ENCODE assay signal across 8 mouse cellular contexts in genomic region chr8:124284333-124284711, GRCm38 (mm10). TPM values are rescaled to one million over a fixed set of nuclear protein-coding genes. Genes with fewer than 3 reads are reported as not detected.
A peak's percentile ranks its signal among the peaks of the same experiment; 100 is the strongest.
DNase-seq lines count a peak whose midpoint lies in the region; ATAC-seq lines count a peak whose summit lies in the region.

No protein-coding gene starts in this region.

- 26% methylated on average over 6 of the region's 6 CpGs for WGBS in kidney, embryonic 16.5 days
- WGBS in forebrain, embryonic 11.5 days = 8% methylated on average over 6 of the region's 6 CpGs
- 32% methylated on average over 6 of the region's 6 CpGs for WGBS in intestine, embryonic 16.5 days

- no peak for ATAC-seq in kidney, embryonic 16.5 days (ENCODE audit: low FRiP score, low TSS enrichment)
- peak; percentile 89 for ATAC-seq in forebrain, embryonic 11.5 days (replicated peaks; ENCODE audit: low FRiP score)
- no peak for ATAC-seq in intestine, embryonic 16.5 days

- H3K4me3 ChIP-seq in kidney, embryonic 16.5 days (ENCODE audit: low read length) = no peak overlapping the region
- no peak overlapping the region for H3K4me3 ChIP-seq in forebrain, embryonic 11.5 days (ENCODE audit: low read depth, low read length)
- H3K4me3 ChIP-seq in intestine, embryonic 16.5 days (ENCODE audit: low read length) = no peak overlapping the region

- H3K9me3 ChIP-seq in kidney, embryonic 16.5 days (ENCODE audit: low read length) = no peaks in the 10 kb centered on the region
- no peaks in the 10 kb centered on the region for H3K9me3 ChIP-seq in forebrain, embryonic 11.5 days (ENCODE audit: control insufficient read depth, low read length)
- no peaks in the 10 kb centered on the region for H3K9me3 ChIP-seq in intestine, embryonic 16.5 days (ENCODE audit: control insufficient read depth, low read length)

- H3K27me3 ChIP-seq in kidney, embryonic 16.5 days (ENCODE audit: insufficient read depth, low read length) = no peaks in the 10 kb centered on the region
- H3K27me3 ChIP-seq in forebrain, embryonic 11.5 days (ENCODE audit: control insufficient read depth, insufficient read depth, low read length) = no peaks in the 10 kb centered on the region
- H3K27me3 ChIP-seq in intestine, embryonic 16.5 days (replicated peaks; ENCODE audit: control insufficient read depth, insufficient read depth, low read length) = no peaks in the 10 kb centered on the region

- H3K9ac ChIP-seq in kidney, embryonic 16.5 days (replicated peaks; ENCODE audit: low read length) = 0 out of 2 replicates have a peak overlapping the region, but pooled peaks have one; percentile 6
- H3K9ac ChIP-seq in forebrain, embryonic 11.5 days (ENCODE audit: low read length) = peak overlapping the region; percentile 47; the same call in 1 of the 2 replicates
- no peak overlapping the region for H3K9ac ChIP-seq in intestine, embryonic 16.5 days (ENCODE audit: low read depth, low read length)

- H3K4me2 ChIP-seq in kidney, embryonic 16.5 days (replicated peaks; ENCODE audit: low read depth, low read length) = no peak overlapping the region
- peak overlapping the region; percentile 13; the same call in 1 of the 2 replicates for H3K4me2 ChIP-seq in forebrain, embryonic 11.5 days (ENCODE audit: low read depth, low read length, severe bottlenecking)
- H3K4me2 ChIP-seq in intestine, embryonic 16.5 days (ENCODE audit: low read depth, low read length) = no peak overlapping the region

- peaks cover 49% of the 10 kb centered on the region for H3K4me1 ChIP-seq in kidney, embryonic 16.5 days (ENCODE audit: insufficient read depth, low read length)
- H3K4me1 ChIP-seq in forebrain, embryonic 11.5 days (replicated peaks; ENCODE audit: control insufficient read depth, insufficient read depth, low read length) = peaks cover 53% of the 10 kb centered on the region
- peaks cover 44% of the 10 kb centered on the region for H3K4me1 ChIP-seq in intestine, embryonic 16.5 days (ENCODE audit: control insufficient read depth, insufficient read depth, low read length)

- no peak for DNase-seq in kidney, postnatal 10 days
- DNase-seq in forebrain, embryonic 11.5 days (ENCODE audit: low spot score) = peak; percentile 77
- DNase-seq in retina, postnatal 1 day = peak; percentile 80
- no peak for DNase-seq in left cerebral cortex, postnatal 10 days (ENCODE audit: extremely low spot score in 1 of 2, low spot score in 2 of 2)
- no peak for DNase-seq in adrenal gland, adult 18-20 months (ENCODE audit: low spot score in 2 of 2)
- DNase-seq in kidney, postnatal 25 days = no peak

- intact Hi-C loops in left cerebral cortex, postnatal 10 days (cut with DNase I) = no loop called here

- peak overlapping the region; percentile 1; the same call in 1 of the 2 replicates for H3K27ac ChIP-seq in kidney, embryonic 16.5 days (ENCODE audit: low read length)
- H3K27ac ChIP-seq in forebrain, embryonic 11.5 days (ENCODE audit: low read depth, low read length) = peak overlapping the region; percentile 98
- peak overlapping the region; percentile 63 for H3K27ac ChIP-seq in intestine, embryonic 16.5 days (ENCODE audit: low read length)

- H3K36me3 ChIP-seq in kidney, embryonic 16.5 days (ENCODE audit: insufficient read depth, low read length) = no peaks in the 10 kb centered on the region
- no peaks in the 10 kb centered on the region for H3K36me3 ChIP-seq in forebrain, embryonic 11.5 days (ENCODE audit: control insufficient read depth, insufficient read depth, low read length)
- no peaks in the 10 kb centered on the region for H3K36me3 ChIP-seq in intestine, embryonic 16.5 days (ENCODE audit: control insufficient read depth, insufficient read depth, low read length)

RNA-seq across cellular contexts. Expression of gene Galnt2, which starts 53.1 kb away (rescaled TPM):
- 47.0 and 47.1 TPM in 2 replicates for polyA plus RNA-seq in kidney, embryonic 16.5 days (2015; fragmentation: Nextera tagmentation; extraction: Ambion mirVana)
- polyA plus RNA-seq in forebrain, embryonic 11.5 days (2014; fragmentation: Nextera tagmentation; extraction: Ambion mirVana) = 81.6 and 83.7 TPM in 2 replicates
- polyA plus RNA-seq in intestine, embryonic 16.5 days (2015; fragmentation: Nextera tagmentation; extraction: Ambion mirVana) = 35.1 and 35.9 TPM in 2 replicates
- 10 to 100 TPM; 86.0 to 91.2 TPM for total RNA-seq in left cerebral cortex, postnatal 10 days (2021)
- 10 to 100 TPM; 54.3 to 63.6 TPM for total RNA-seq in adrenal gland, adult 18-20 months (2021)

Comparison
In these comparisons a context has a peak if more than half of its experiments do, and no peak if none do; other contexts are left out.
1. H3K27ac ChIP-seq: peak in every context shown above with its lines; median percentile 98 in forebrain, embryonic 11.5 days; 63 in intestine, embryonic 16.5 days; 1 in kidney, embryonic 16.5 days.
2. DNase-seq: peak in forebrain, embryonic 11.5 days (single experiment) and retina, postnatal 1 day (single experiment); none in kidney, postnatal 10 days (single experiment), left cerebral cortex, postnatal 10 days (0 of 2), adrenal gland, adult 18-20 months (0 of 2) and kidney, postnatal 25 days (0 of 2).